Mouse (Mus musculus) cortical plate, adult 2 months (tissue): ENCODE measurements around the gene Bmp10.

Experiments used
- CTCF ChIP-seq: fragments of 200-500 bp; IDR thresholded peaks from 2 replicates; pipeline ENCODE4 v1.5.1; 2011; ENCODE audit warnings: mild to moderate bottlenecking, control low read depth, low read length; ENCODE audit not compliant: insufficient read depth; ENCODE audit errors: extremely low read depth
- POLR2A ChIP-seq: fragments of 200-500 bp; IDR thresholded peaks from 2 replicates; pipeline ENCODE4 v1.6.1; 2011; ENCODE audit warnings: mild to moderate bottlenecking, low read length, control low read depth; ENCODE audit not compliant: insufficient read depth; ENCODE audit errors: extremely low read depth

DNA sequence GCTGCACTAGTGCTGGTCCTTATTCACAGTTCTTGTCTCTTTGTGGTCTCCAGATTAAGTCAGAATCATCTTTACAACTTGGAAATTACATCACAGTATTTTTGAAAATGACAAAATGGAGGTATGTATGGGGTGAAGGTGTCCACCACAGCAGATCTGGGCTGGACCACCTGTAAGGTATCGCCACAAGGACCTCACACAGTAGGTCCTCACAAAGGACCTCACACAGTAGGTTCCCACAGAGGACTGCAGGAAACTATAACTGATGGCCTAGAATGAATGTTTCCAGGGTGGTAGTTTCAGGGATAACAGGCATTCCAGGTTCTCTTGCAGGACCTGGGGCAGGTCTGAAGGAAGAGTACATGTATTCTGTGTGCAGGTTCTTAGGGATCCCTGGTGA, 38.6 kb downstream of the Bmp10 start:
- TF ChIP-seq POLR2A (no peak), CTCF (no peak)
